Mouse (Mus musculus) liver, embryonic 15.5 days (tissue): ENCODE measurements around the gene Clasp1. TPM values are rescaled to one million over a fixed set of nuclear protein-coding genes. Genes with fewer than 3 reads are reported as not detected.

Experiments
- ATAC-seq: fragments of 200-750 bp; cut with Nextera tagmentation; 2 replicates; pipeline ENCODE4 v1.8.0; 2017; ENCODE audit warnings: moderate number of reproducible peaks, mild to moderate bottlenecking, moderate library complexity; ENCODE audit not compliant: insufficient read depth
- H3K27ac ChIP-seq: fragments of 300-500 bp; sonication (generic); replicated peaks from 2 replicates; pipeline ENCODE4 v1.5.1; 2015; ENCODE audit warnings: mild to moderate bottlenecking, inconsistent platforms
- H3K27me3 ChIP-seq: fragments of 300-500 bp; sonication (generic); 2 replicates; pipeline ENCODE4 v1.6.1; 2015; ENCODE audit warnings: mild to moderate bottlenecking, inconsistent platforms
- H3K36me3 ChIP-seq: fragments of 300-500 bp; sonication (generic); replicated peaks from 2 replicates; pipeline ENCODE4 v1.6.1; 2015; ENCODE audit warnings: moderate library complexity, mild to moderate bottlenecking, inconsistent platforms
- H3K4me1 ChIP-seq: fragments of 300-500 bp; sonication (generic); replicated peaks from 2 replicates; pipeline ENCODE4 v1.6.1; 2015; ENCODE audit warnings: inconsistent platforms
- H3K4me2 ChIP-seq: fragments of 300-500 bp; sonication (generic); 2 replicates; pipeline ENCODE4 v1.6.1; 2015; ENCODE audit warnings: moderate library complexity, mild to moderate bottlenecking, inconsistent platforms
- H3K4me3 ChIP-seq: fragments of 300-500 bp; sonication (generic); replicated peaks from 2 replicates; pipeline ENCODE4 v1.5.1; 2015; ENCODE audit warnings: mild to moderate bottlenecking, inconsistent platforms
- H3K9ac ChIP-seq: fragments of 300-500 bp; sonication (generic); 2 replicates; pipeline ENCODE4 v1.6.1; 2015; ENCODE audit warnings: moderate library complexity, mild to moderate bottlenecking, inconsistent platforms
- H3K9me3 ChIP-seq: fragments of 300-500 bp; sonication (generic); replicated peaks from 2 replicates; pipeline ENCODE4 v1.6.1; 2016; ENCODE audit warnings: inconsistent platforms
- WGBS: fragments of 180-500 bp; shearing (Covaris S2); methylation state at CpG from one replicate; pipeline ENCODE4 v1.1.7; 2015; ENCODE audit warnings: mixed read lengths; ENCODE audit not compliant: insufficient replicate concordance; 5-methylcytosine and 5-hydroxymethylcytosine counted together
- polyA plus RNA-seq: library from polyadenylated mRNA; unstranded; fragments of >200 nt; fragmentation: Nextera tagmentation; extraction: Ambion mirVana; gene quantifications from 2 replicates; pipeline ENCODE4 v1.2.1, GENCODE M21; 2015

Gene Clasp1
- polyA plus RNA-seq, 1 experiment from 2014 or later = 11.8 TPM

GRCm38 (mm10) chr1:118542880-118543279 lies 154.0 kb downstream of the Clasp1 start:
- H3K9me3 ChIP-seq = no peaks in the 10 kb centered on the region
- H3K9ac ChIP-seq = no peak overlapping the region
- no peaks in the 10 kb centered on the region for H3K4me1 ChIP-seq
- H3K27ac ChIP-seq = no peak overlapping the region
- H3K4me3 ChIP-seq = no peak overlapping the region
- H3K4me2 ChIP-seq = no peak overlapping the region
- peaks cover 69% of the 10 kb centered on the region for H3K36me3 ChIP-seq
- H3K27me3 ChIP-seq = no peaks in the 10 kb centered on the region
- WGBS = 76% methylated on average over 7 of the region's 7 CpGs
- no peak for ATAC-seq

DNA sequence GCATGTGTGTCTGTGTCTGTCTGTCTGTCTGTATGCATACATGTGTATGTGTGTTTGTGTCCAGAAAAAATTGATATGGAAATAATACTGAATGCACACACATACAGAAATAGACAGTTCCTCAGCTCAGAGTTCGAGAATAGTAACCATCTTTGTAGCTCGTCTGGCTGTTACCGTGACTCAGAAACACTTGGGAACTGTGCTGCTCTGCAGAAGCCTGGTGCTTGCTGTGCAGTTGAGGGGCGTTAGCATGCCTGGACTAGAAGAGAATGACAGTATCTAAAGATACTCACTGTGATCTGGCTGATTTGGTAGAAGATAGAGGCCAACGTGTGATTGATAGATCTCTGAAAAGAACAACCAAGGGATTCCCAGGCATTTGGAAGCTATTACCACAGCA lies 159.9 kb downstream of the Clasp1 start:
- peaks cover 68% of the 10 kb centered on the region for H3K36me3 ChIP-seq
- no peak for ATAC-seq

GRCm38 (mm10) chr1:118551152-118551551 lies 162.3 kb downstream of the Clasp1 start:
- H3K4me1 ChIP-seq = no peaks in the 10 kb centered on the region

More for the DNA sequence above, 159.9 kb downstream of the Clasp1 start:
- H3K4me2 ChIP-seq = no peak overlapping the region
- no peaks in the 10 kb centered on the region for H3K4me1 ChIP-seq
- no peaks in the 10 kb centered on the region for H3K27me3 ChIP-seq
- H3K9me3 ChIP-seq = no peaks in the 10 kb centered on the region
- 79% methylated on average over 5 of the region's 5 CpGs for WGBS
- no peak overlapping the region for H3K4me3 ChIP-seq
- H3K27ac ChIP-seq = no peak overlapping the region
- H3K9ac ChIP-seq = no peak overlapping the region

DNA sequence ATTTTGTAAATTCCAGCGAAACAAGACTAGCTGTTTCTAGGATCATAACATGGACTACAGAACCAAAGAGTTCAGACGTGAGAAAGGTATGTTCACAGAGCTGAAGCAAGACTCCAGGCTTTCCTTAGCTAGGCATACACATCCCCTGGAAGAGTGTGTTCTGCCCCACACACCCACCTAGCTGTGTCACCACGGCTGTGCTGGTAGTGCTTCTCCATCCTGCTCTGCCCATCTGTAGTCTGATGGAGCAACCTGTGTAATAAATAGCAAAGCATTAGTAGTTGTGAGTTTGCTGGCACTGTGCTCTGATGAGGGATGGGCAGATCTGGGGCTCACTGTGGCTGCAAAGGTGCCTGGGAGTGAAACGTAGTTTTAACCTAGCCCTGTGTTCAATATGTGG lies 163.2 kb downstream of the Clasp1 start:
- Histone ChIP-seq H3K9me3 (no peaks in the 10 kb centered on the region), H3K4me1 (no peaks in the 10 kb centered on the region), H3K27ac (no peak overlapping the region), H3K4me2 (no peak overlapping the region), H3K9ac (no peak overlapping the region), H3K4me3 (no peak overlapping the region), H3K27me3 (no peaks in the 10 kb centered on the region), H3K36me3 (peaks cover 64% of the 10 kb centered on the region)
- 72% methylated on average over 4 of the region's 4 CpGs for WGBS
- ATAC-seq = no peak

More at GRCm38 (mm10) chr1:118551152-118551551, 162.3 kb downstream of the Clasp1 start:
- no peak for ATAC-seq
- no peak overlapping the region for H3K9ac ChIP-seq
- peaks cover 70% of the 10 kb centered on the region for H3K36me3 ChIP-seq
- H3K4me3 ChIP-seq = no peak overlapping the region
- 81% methylated on average over 5 of the region's 5 CpGs for WGBS
- H3K27me3 ChIP-seq = no peaks in the 10 kb centered on the region
- no peak overlapping the region for H3K27ac ChIP-seq
- H3K9me3 ChIP-seq = no peaks in the 10 kb centered on the region
- H3K4me2 ChIP-seq = no peak overlapping the region

DNA sequence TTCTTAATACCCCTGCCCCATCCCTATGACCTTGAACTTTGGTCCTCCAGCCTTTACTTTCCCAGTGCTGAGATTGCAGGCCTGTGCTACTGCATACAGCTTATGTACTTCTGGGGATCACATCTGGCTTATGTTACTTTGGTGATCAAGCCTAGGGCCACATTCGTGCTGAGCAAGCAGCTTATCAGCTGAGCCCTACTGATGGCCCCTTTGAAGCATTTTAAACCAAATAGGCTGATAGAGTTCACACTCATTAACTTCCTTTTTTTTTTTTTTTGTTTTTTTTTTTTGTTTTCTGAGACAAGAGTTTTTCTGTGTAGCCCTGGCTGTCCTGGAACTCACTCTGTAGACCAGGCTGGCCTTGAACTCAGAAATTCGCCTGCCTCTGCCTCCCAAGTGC lies 164.2 kb downstream of the Clasp1 start:
- H3K27ac ChIP-seq = no peak overlapping the region
- no peaks in the 10 kb centered on the region for H3K27me3 ChIP-seq
- no peak overlapping the region for H3K4me3 ChIP-seq
- no peaks in the 10 kb centered on the region for H3K4me1 ChIP-seq
- H3K9me3 ChIP-seq = no peaks in the 10 kb centered on the region
- H3K4me2 ChIP-seq = no peak overlapping the region
- H3K9ac ChIP-seq = no peak overlapping the region
- ATAC-seq = no peak
- peaks cover 55% of the 10 kb centered on the region for H3K36me3 ChIP-seq
- WGBS = 46% methylated on average over 2 of the region's 2 CpGs

DNA sequence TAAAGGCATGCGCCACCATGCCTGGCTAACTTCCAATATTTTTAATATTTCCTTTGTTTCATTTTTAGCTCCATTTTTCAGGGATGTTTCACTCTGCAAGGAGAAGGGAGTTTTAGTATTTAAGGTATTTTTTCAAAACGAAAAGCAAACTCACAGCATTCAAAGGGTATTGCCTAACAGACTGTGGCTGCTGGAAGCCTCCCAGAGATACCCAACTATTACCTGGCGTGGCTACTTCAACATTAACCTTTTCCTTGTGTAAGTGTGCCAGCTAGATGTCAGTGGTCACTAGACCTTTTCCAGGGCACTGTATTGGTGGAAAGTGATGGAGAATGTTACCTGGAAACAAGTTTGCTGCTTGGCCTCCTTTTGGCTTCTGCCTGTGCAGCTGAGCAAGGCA lies 164.6 kb downstream of the Clasp1 start:
- H3K27me3 ChIP-seq = no peaks in the 10 kb centered on the region
- ATAC-seq = no peak
- WGBS = 71% methylated on average over 3 of the region's 3 CpGs
- H3K27ac ChIP-seq = no peak overlapping the region
- peaks cover 55% of the 10 kb centered on the region for H3K36me3 ChIP-seq
- H3K4me1 ChIP-seq = no peaks in the 10 kb centered on the region
- H3K4me2 ChIP-seq = no peak overlapping the region
- H3K4me3 ChIP-seq = no peak overlapping the region
- H3K9me3 ChIP-seq = no peaks in the 10 kb centered on the region
- no peak overlapping the region for H3K9ac ChIP-seq

GRCm38 (mm10) chr1:118554961-118555360 lies 166.1 kb downstream of the Clasp1 start:
- Histone ChIP-seq H3K4me1 (no peaks in the 10 kb centered on the region), H3K4me2 (no peak overlapping the region), H3K36me3 (peaks cover 45% of the 10 kb centered on the region), H3K4me3 (no peak overlapping the region), H3K9me3 (no peaks in the 10 kb centered on the region), H3K9ac (no peak overlapping the region), H3K27me3 (no peaks in the 10 kb centered on the region), H3K27ac (no peak overlapping the region)
- 69% methylated on average over 5 of the region's 5 CpGs for WGBS
- no peak for ATAC-seq

DNA sequence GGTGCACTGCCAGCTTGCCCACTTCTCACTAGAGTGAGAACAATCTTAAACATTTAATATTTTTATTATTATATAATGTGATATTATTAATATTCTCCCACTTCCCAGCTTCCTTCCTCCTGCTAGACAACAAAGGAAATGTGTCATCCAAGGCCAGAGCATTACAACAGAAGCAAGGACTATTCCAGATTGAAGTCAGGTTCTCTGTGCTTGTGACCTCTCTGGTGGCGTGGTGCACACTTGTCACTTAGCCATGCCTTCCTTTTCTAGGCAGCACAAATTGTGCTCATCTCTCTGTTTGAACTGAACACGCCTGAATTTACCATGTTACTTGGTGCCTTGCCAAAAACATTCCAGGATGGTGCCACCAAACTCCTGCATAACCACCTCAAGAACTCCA lies 170.9 kb downstream of the Clasp1 start:
- Histone ChIP-seq H3K36me3 (peaks cover 54% of the 10 kb centered on the region), H3K9me3 (no peaks in the 10 kb centered on the region), H3K4me3 (no peak overlapping the region), H3K9ac (no peak overlapping the region), H3K27ac (no peak overlapping the region), H3K27me3 (no peaks in the 10 kb centered on the region), H3K4me1 (no peaks in the 10 kb centered on the region), H3K4me2 (no peak overlapping the region)
- no peak for ATAC-seq
- 64% methylated on average over 2 of the region's 2 CpGs for WGBS

GRCm38 (mm10) chr1:118564561-118564960 lies 175.7 kb downstream of the Clasp1 start:
- Histone ChIP-seq H3K4me3 (no peak overlapping the region), H3K9me3 (no peaks in the 10 kb centered on the region), H3K4me2 (no peak overlapping the region), H3K27me3 (no peaks in the 10 kb centered on the region), H3K9ac (no peak overlapping the region), H3K36me3 (peaks cover 71% of the 10 kb centered on the region), H3K4me1 (no peaks in the 10 kb centered on the region), H3K27ac (no peak overlapping the region)
- ATAC-seq = no peak

DNA sequence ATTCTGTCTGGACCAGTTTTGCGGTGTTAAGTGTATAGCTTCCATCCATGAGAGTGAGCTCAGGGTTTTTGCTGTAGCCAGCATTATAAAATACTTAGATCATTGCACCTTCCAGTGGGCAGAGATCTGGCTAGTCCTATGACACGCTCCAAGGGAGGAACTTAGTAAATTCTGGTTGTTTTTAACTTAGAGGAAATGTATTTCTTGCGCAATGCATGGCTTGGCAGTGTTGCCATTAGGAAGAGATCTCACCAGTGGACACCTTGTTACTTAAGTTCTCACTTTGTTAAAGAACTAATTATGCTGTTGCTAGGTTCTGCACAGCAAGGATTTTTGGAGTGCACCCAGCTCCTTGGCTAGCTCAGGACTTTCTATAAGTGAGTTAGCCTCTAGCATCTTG lies 178.8 kb downstream of the Clasp1 start:
- Histone ChIP-seq H3K27ac (no peak overlapping the region), H3K4me3 (no peak overlapping the region), H3K9me3 (no peaks in the 10 kb centered on the region), H3K27me3 (no peaks in the 10 kb centered on the region), H3K9ac (no peak overlapping the region), H3K4me1 (no peaks in the 10 kb centered on the region), H3K4me2 (no peak overlapping the region), H3K36me3 (peaks cover 69% of the 10 kb centered on the region)
- 79% methylated on average over 3 of the region's 3 CpGs for WGBS
- no peak for ATAC-seq

- H3K27me3 ChIP-seq = no peaks in the 10 kb centered on the region
- H3K36me3 ChIP-seq = peaks cover 45% of the 10 kb centered on the region
- no peak overlapping the region for H3K9ac ChIP-seq
- H3K4me2 ChIP-seq = no peak overlapping the region
- H3K27ac ChIP-seq = no peak overlapping the region
- no peak for ATAC-seq
- no peaks in the 10 kb centered on the region for H3K4me1 ChIP-seq
- H3K4me3 ChIP-seq = no peak overlapping the region
- H3K9me3 ChIP-seq = no peaks in the 10 kb centered on the region
- 61% methylated on average over 2 of the region's 2 CpGs for WGBS
Observed at GRCm38 (mm10) chr1:118580174-118580702, 191.4 kb downstream of the Clasp1 start.

DNA sequence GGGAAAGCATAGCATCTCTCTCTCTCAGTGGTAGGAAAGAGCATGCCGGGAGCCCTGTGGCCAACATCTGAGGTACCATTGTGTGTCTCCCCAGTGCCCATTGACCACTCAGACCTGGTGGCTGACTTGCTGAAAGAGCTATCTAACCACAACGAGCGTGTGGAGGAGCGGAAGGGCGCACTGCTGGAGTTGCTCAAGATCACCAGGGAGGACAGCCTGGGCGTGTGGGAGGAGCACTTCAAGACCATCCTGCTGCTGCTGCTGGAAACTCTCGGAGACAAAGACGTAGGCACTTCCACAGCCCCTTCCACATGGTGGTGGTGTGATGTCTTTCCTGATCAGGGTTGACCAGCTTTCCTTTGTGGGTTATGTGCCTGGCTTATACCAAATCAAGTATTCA lies 192.3 kb downstream of the Clasp1 start:
- Histone ChIP-seq H3K4me2 (no peak overlapping the region), H3K4me1 (no peaks in the 10 kb centered on the region), H3K36me3 (peaks cover 39% of the 10 kb centered on the region), H3K9ac (no peak overlapping the region), H3K9me3 (no peaks in the 10 kb centered on the region), H3K27ac (no peak overlapping the region), H3K27me3 (no peaks in the 10 kb centered on the region), H3K4me3 (no peak overlapping the region)
- 76% methylated on average over 8 of the region's 8 CpGs for WGBS
- no peak for ATAC-seq
